Mouse (Mus musculus) neutrophil, adult 5-6 weeks (primary cell): Measurements from ENCODE around the gene Oxld1. TPM values are rescaled to one million over a fixed set of nuclear protein-coding genes. Genes with fewer than 3 reads are reported as not detected.

ENCODE experiments used
- ATAC-seq: fragments of 151-379, 151-347 bp; 2 replicates; pipeline ENCODE4 v1.8.0; 2017; ENCODE audit warnings: mild to moderate bottlenecking, moderate TSS enrichment; ENCODE audit not compliant: insufficient number of reproducible peaks, poor library complexity, low FRiP score, severe bottlenecking; ENCODE audit errors: extremely low read depth
- total RNA-seq: library from RNA; stranded (forward); fragments of 200-1000 nt; gene quantifications from 2 replicates; pipeline ENCODE4 v1.2.3, GENCODE M21; 2017

The Oxld1 gene
- total RNA-seq, 1 experiment from 2014 or later, result 9.5 TPM

GRCm38 (mm10) chr11:120485251-120485650, 27.4 kb upstream of the Oxld1 start:
- ATAC-seq, result no peak

GRCm38 (mm10) chr11:120484265-120484981, 26.6 kb upstream of the Oxld1 start, which contains the start of gene Mrpl12:
TSS of gene Mrpl12 (plus strand) at chr11:120484613.
- peak; percentile 88 for ATAC-seq

GRCm38 (mm10) chr11:120483448-120483934, 25.6 kb upstream of the Oxld1 start:
- no peak for ATAC-seq

GRCm38 (mm10) chr11:120472052-120472451, 14.2 kb upstream of the Oxld1 start:
- no peak for ATAC-seq

GRCm38 (mm10) chr11:120467736-120468092, 9.8 kb upstream of the Oxld1 start:
- ATAC-seq, result no peak

- ATAC-seq, result peak; percentile 97
Observed at GRCm38 (mm10) chr11:120467051-120467735, 9.3 kb upstream of the Oxld1 start, which contains the start of gene Arl16. TSS of gene Arl16 (minus strand) at chr11:120467607.

GRCm38 (mm10) chr11:120465521-120465920, 7.7 kb upstream of the Oxld1 start:
- no peak for ATAC-seq

- no peak for ATAC-seq
Observed at GRCm38 (mm10) chr11:120464365-120464764, 6.5 kb upstream of the Oxld1 start.

GRCm38 (mm10) chr11:120463536-120463935, 5.7 kb upstream of the Oxld1 start:
- ATAC-seq, result no peak

- no peak for ATAC-seq
Observed at GRCm38 (mm10) chr11:120458847-120459597, 1.2 kb upstream of the Oxld1 start.

GRCm38 (mm10) chr11:120457370-120457769, 498 bp downstream of the Oxld1 start:
- no peak for ATAC-seq

GRCm38 (mm10) chr11:120455413-120455812, 2.5 kb downstream of the Oxld1 start:
- ATAC-seq, result no peak

GRCm38 (mm10) chr11:120454965-120455364, 2.9 kb downstream of the Oxld1 start:
- no peak for ATAC-seq

- ATAC-seq, result no peak
Observed at GRCm38 (mm10) chr11:120453306-120453705, 4.6 kb downstream of the Oxld1 start, which contains the start of gene Pde6g. TSS of gene Pde6g (minus strand) at chr11:120453500.

- ATAC-seq, result no peak
Observed at GRCm38 (mm10) chr11:120452246-120452645, 5.6 kb downstream of the Oxld1 start.

- no peak for ATAC-seq
Observed at GRCm38 (mm10) chr11:120447179-120447578, 10.7 kb downstream of the Oxld1 start.

GRCm38 (mm10) chr11:120445475-120445874, 12.4 kb downstream of the Oxld1 start:
- ATAC-seq, result no peak

- no peak for ATAC-seq
Observed at GRCm38 (mm10) chr11:120444106-120444505, 13.8 kb downstream of the Oxld1 start.

- ATAC-seq, result no peak
Observed at GRCm38 (mm10) chr11:120442765-120443280, 15.0 kb downstream of the Oxld1 start.
